Comparison of ENCODE assay signal across 29 mouse cellular contexts in the genomic region with DNA sequence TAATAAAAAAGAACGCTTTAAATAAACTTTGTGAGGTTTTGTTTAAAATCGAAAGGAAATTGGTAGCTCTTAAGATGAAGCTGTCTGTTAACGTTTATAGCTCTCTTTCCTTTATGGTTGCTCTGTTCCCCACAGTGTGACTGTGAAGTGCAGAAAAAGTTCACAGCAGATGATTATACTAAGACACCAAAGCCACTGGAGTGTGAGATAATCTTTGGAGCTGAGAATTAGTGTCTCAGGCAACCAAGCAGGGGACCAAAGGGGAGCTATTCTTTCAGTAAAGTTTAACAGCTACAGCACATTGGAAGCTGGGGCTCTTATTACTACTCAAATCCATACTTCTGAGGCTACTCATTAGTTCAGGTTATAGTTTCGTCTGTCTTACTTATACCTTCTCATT.
DNase-seq lines count a peak whose midpoint lies in the region; ATAC-seq lines count a peak whose summit lies in the region.
"Had no signal": no experiment of that assay in that cellular context is flagged by ENCODE, and none has a peak within 500 bp of the region (broad histone marks: within the 10 kb centered on the region; RNA-seq: fewer than 3 reads in every experiment).

No protein-coding gene starts in this region.

- no peak for ATAC-seq in forebrain, embryonic 14.5 days
- ATAC-seq in forebrain, embryonic 16.5 days, result no peak
- no peak for ATAC-seq in midbrain, embryonic 14.5 days (ENCODE audit: low FRiP score, low TSS enrichment)
- ATAC-seq: forebrain, postnatal 0 days; intestine, embryonic 16.5 days; liver, embryonic 12.5 days; liver, postnatal 0 days had no signal

- no peak overlapping the region for H3K27ac ChIP-seq in forebrain, embryonic 14.5 days (ENCODE audit: low read depth, low read length)
- no peak overlapping the region for H3K27ac ChIP-seq in forebrain, embryonic 16.5 days (ENCODE audit: low read length)
- no peak overlapping the region for H3K27ac ChIP-seq in midbrain, embryonic 14.5 days (replicated peaks; ENCODE audit: low read depth, low read length)
- H3K27ac ChIP-seq in midbrain, embryonic 10.5 days (replicated peaks), result no peak overlapping the region
- H3K27ac ChIP-seq: heart, embryonic 13.5 days; kidney, postnatal 0 days; liver, embryonic 12.5 days; neural tube, embryonic 15.5 days had no signal

- H3K27me3 ChIP-seq in forebrain, embryonic 14.5 days (replicated peaks; ENCODE audit: control insufficient read depth, insufficient read depth, low read length), result no peaks in the 10 kb centered on the region
- no peaks in the 10 kb centered on the region for H3K27me3 ChIP-seq in forebrain, embryonic 16.5 days (replicated peaks; ENCODE audit: control insufficient read depth, insufficient read depth, low read length)
- H3K27me3 ChIP-seq in midbrain, embryonic 14.5 days (ENCODE audit: control insufficient read depth, insufficient read depth, low read length), result no peaks in the 10 kb centered on the region
- no peaks in the 10 kb centered on the region for H3K27me3 ChIP-seq in midbrain, embryonic 10.5 days (ENCODE audit: low read depth, poor library complexity, severe bottlenecking)
- H3K27me3 ChIP-seq: heart, embryonic 13.5 days; liver, embryonic 12.5 days; neural tube, embryonic 15.5 days had no signal

- H3K9ac ChIP-seq in forebrain, embryonic 14.5 days (ENCODE audit: low read length), result no peak overlapping the region
- H3K9ac ChIP-seq in forebrain, embryonic 16.5 days (replicated peaks; ENCODE audit: low read depth, low read length), result no peak overlapping the region
- H3K9ac ChIP-seq in midbrain, embryonic 14.5 days (replicated peaks; ENCODE audit: low read length), result no peak overlapping the region
- H3K9ac ChIP-seq: forebrain, postnatal 0 days; heart, embryonic 13.5 days; liver, embryonic 12.5 days; liver, postnatal 0 days; neural tube, embryonic 15.5 days had no signal

- H3K4me3 ChIP-seq in forebrain, embryonic 14.5 days (ENCODE audit: low read depth, low read length), result no peak overlapping the region
- H3K4me3 ChIP-seq in forebrain, embryonic 16.5 days (replicated peaks; ENCODE audit: low read length), result no peak overlapping the region
- H3K4me3 ChIP-seq in midbrain, embryonic 14.5 days (replicated peaks; ENCODE audit: low read depth, low read length), result no peak overlapping the region
- no peak overlapping the region for H3K4me3 ChIP-seq in midbrain, embryonic 10.5 days
- H3K4me3 ChIP-seq: erythroblast, embryonic 14.5 days; heart, embryonic 13.5 days; liver, embryonic 12.5 days; neural tube, embryonic 15.5 days had no signal

- no peaks in the 10 kb centered on the region for H3K9me3 ChIP-seq in forebrain, embryonic 14.5 days (replicated peaks; ENCODE audit: control insufficient read depth, low read length)
- H3K9me3 ChIP-seq in forebrain, embryonic 16.5 days (ENCODE audit: control insufficient read depth, low read length), result no peaks in the 10 kb centered on the region
- no peaks in the 10 kb centered on the region for H3K9me3 ChIP-seq in midbrain, embryonic 14.5 days (ENCODE audit: control insufficient read depth, low read length)
- no peaks in the 10 kb centered on the region for H3K9me3 ChIP-seq in midbrain, embryonic 10.5 days (replicated peaks)
- H3K9me3 ChIP-seq: heart, embryonic 13.5 days; liver, embryonic 12.5 days; neural tube, embryonic 15.5 days had no signal

- DNase-seq in forebrain, embryonic 14.5 days (ENCODE audit: low spot score), result peak; percentile 16
- DNase-seq in midbrain, embryonic 14.5 days, result peak; percentile 12
- no peak for DNase-seq in midbrain, embryonic 10.5 days (ENCODE audit: low spot score)
- peak; percentile 4 for DNase-seq in embryo, embryonic 11 days
- DNase-seq in frontal cortex, postnatal 36 days (ENCODE audit: low spot score in 2 of 2), result no peak
- DNase-seq in layer of hippocampus, postnatal 10 days (ENCODE audit: low spot score in 2 of 2), result no peak
- DNase-seq: adrenal gland, postnatal 25 days; B cell, adult 2 months; cerebellum, adult 8-10 months; cerebellum, postnatal 25 days; forebrain, postnatal 0 days; gastrocnemius, postnatal 10 days; heart, postnatal 10 days; kidney, adult 8-10 months; kidney, postnatal 4 days; layer of hippocampus, postnatal 36 days; left cerebral cortex, postnatal 4 days; liver, postnatal 0 days; lung, postnatal 36 days; right cerebral cortex, adult 18-20 months; right cerebral cortex, postnatal 4 days; thymus, postnatal 4 days had no signal

- H3K4me2 ChIP-seq in forebrain, embryonic 14.5 days (ENCODE audit: low read length), result no peak overlapping the region
- no peak overlapping the region for H3K4me2 ChIP-seq in forebrain, embryonic 16.5 days (ENCODE audit: low read length)
- no peak overlapping the region for H3K4me2 ChIP-seq in midbrain, embryonic 14.5 days (ENCODE audit: low read length)
- H3K4me2 ChIP-seq: heart, embryonic 13.5 days; liver, embryonic 12.5 days; neural tube, embryonic 15.5 days had no signal

- H3K4me1 ChIP-seq in forebrain, embryonic 14.5 days (ENCODE audit: control insufficient read depth, insufficient read depth, low read length), result no peaks in the 10 kb centered on the region
- H3K4me1 ChIP-seq in forebrain, embryonic 16.5 days (replicated peaks; ENCODE audit: control insufficient read depth, insufficient read depth, low read length), result no peaks in the 10 kb centered on the region
- no peaks in the 10 kb centered on the region for H3K4me1 ChIP-seq in midbrain, embryonic 14.5 days (ENCODE audit: control insufficient read depth, insufficient read depth, low read length)
- no peaks in the 10 kb centered on the region for H3K4me1 ChIP-seq in midbrain, embryonic 10.5 days
- H3K4me1 ChIP-seq: heart, embryonic 13.5 days; liver, embryonic 12.5 days; neural tube, embryonic 15.5 days had no signal

- no peaks in the 10 kb centered on the region for H3K36me3 ChIP-seq in forebrain, embryonic 14.5 days (ENCODE audit: control insufficient read depth, insufficient read depth, low read length)
- H3K36me3 ChIP-seq in forebrain, embryonic 16.5 days (ENCODE audit: control insufficient read depth, insufficient read depth), result no peaks in the 10 kb centered on the region
- no peaks in the 10 kb centered on the region for H3K36me3 ChIP-seq in midbrain, embryonic 14.5 days (ENCODE audit: control insufficient read depth, insufficient read depth, low read length)
- no peaks in the 10 kb centered on the region for H3K36me3 ChIP-seq in midbrain, embryonic 10.5 days
- H3K36me3 ChIP-seq: heart, embryonic 13.5 days; liver, embryonic 12.5 days; neural tube, embryonic 15.5 days had no signal

- whole genome bisulfite sequencing in forebrain, embryonic 14.5 days, result 21% methylated on average over 4 of the region's 4 CpGs
- 33% methylated on average over 4 of the region's 4 CpGs for WGBS in forebrain, embryonic 16.5 days
- WGBS in midbrain, embryonic 14.5 days, result 27% methylated on average over 4 of the region's 4 CpGs
- WGBS in midbrain, embryonic 10.5 days, result 48% methylated on average over 4 of the region's 4 CpGs

Comparison
In these comparisons a context has a peak if more than half of its experiments do, and no peak if none do; other contexts are left out.
1. DNase-seq: peak in forebrain, embryonic 14.5 days (single experiment), midbrain, embryonic 14.5 days (single experiment) and embryo, embryonic 11 days (single experiment); none in midbrain, embryonic 10.5 days (single experiment), frontal cortex, postnatal 36 days (0 of 2) and layer of hippocampus, postnatal 10 days (0 of 2).